Comparison of ENCODE assay signal across 9 mouse cellular contexts in the genomic region with DNA sequence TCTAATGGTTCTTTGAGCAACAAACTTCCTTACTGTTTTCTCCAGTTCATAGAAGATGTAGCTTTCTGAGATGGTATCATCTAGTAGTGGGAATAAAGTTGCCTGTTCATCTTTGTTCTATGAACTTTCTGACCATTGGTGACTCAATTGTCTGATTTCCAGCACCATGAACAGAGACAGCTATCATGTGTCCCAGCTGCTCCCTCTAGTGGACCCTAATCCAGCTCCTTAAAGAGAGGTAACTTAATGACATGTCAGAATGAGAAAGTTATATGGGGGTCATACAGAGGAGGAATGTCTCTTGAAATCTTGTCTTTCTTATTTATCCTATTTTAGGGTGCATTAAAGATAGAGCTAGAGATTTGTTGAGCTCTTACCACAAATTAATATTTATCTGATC.
DNase-seq lines count a peak whose midpoint lies in the region; ATAC-seq and TF ChIP-seq lines count a peak whose summit lies in the region.
"Had no signal": no experiment of that assay in that cellular context is flagged by ENCODE, and none has a peak within 500 bp of the region (broad histone marks: within the 10 kb centered on the region; RNA-seq: fewer than 3 reads in every experiment).

No protein-coding gene starts in this region.

- no peak for DNase-seq in forebrain, embryonic 11.5 days (ENCODE audit: low spot score)
- DNase-seq in lung, postnatal 0 days (ENCODE audit: low spot score) = no peak
- DNase-seq in lung, adult 18-20 months = no peak
- DNase-seq in adrenal gland, postnatal 25 days = peak; percentile 16
- DNase-seq in layer of hippocampus, adult 9-10 months (ENCODE audit: low spot score) = peak; percentile 3
- DNase-seq in thymus, adult 18-20 months = no peak

- 0 out of 2 replicates have a peak, but pooled peaks have one; percentile 30 for ATAC-seq in forebrain, embryonic 11.5 days (replicated peaks; ENCODE audit: low FRiP score)
- ATAC-seq in forebrain, embryonic 15.5 days (replicated peaks) = no peak
- ATAC-seq in lung, postnatal 0 days = no peak
- ATAC-seq in inflammation-experienced regulatory T-cells, adult 6 months = no peak

- no peak overlapping the region for H3K4me2 ChIP-seq in forebrain, embryonic 11.5 days (ENCODE audit: low read depth, low read length, severe bottlenecking)
- no peak overlapping the region for H3K4me2 ChIP-seq in forebrain, embryonic 15.5 days (replicated peaks)
- H3K4me2 ChIP-seq in lung, postnatal 0 days (replicated peaks; ENCODE audit: low read depth, low read length) = no peak overlapping the region

- TF ChIP-seq EP300 in lung, postnatal 0 days (IDR thresholded peaks at IDR 0.05) = no peak

- no peak overlapping the region for H3K27ac ChIP-seq in forebrain, embryonic 11.5 days (ENCODE audit: low read depth, low read length)
- H3K27ac ChIP-seq in forebrain, embryonic 15.5 days (replicated peaks) = no peak overlapping the region
- H3K27ac ChIP-seq in lung, postnatal 0 days (ENCODE audit: low read length) = no peak overlapping the region

- no peak overlapping the region for H3K4me3 ChIP-seq in forebrain, embryonic 11.5 days (ENCODE audit: low read depth, low read length)
- H3K4me3 ChIP-seq in forebrain, embryonic 15.5 days = no peak overlapping the region
- H3K4me3 ChIP-seq in lung, postnatal 0 days (ENCODE audit: low read depth, low read length) = no peak overlapping the region
- H3K4me3 ChIP-seq: erythroblast, embryonic 14.5 days had no signal

- TF ChIP-seq CTCF in lung, postnatal 0 days (IDR thresholded peaks at IDR 0.05) = peak; percentile 35

- no peaks in the 10 kb centered on the region for H3K9me3 ChIP-seq in forebrain, embryonic 11.5 days (ENCODE audit: control insufficient read depth, low read length)
- H3K9me3 ChIP-seq in forebrain, embryonic 15.5 days = no peaks in the 10 kb centered on the region
- no peaks in the 10 kb centered on the region for H3K9me3 ChIP-seq in lung, postnatal 0 days (ENCODE audit: low read length)

- no peaks in the 10 kb centered on the region for H3K36me3 ChIP-seq in forebrain, embryonic 11.5 days (ENCODE audit: control insufficient read depth, insufficient read depth, low read length)
- no peaks in the 10 kb centered on the region for H3K36me3 ChIP-seq in forebrain, embryonic 15.5 days
- no peaks in the 10 kb centered on the region for H3K36me3 ChIP-seq in lung, postnatal 0 days (ENCODE audit: insufficient read depth, low read length)

- no peaks in the 10 kb centered on the region for H3K4me1 ChIP-seq in forebrain, embryonic 11.5 days (replicated peaks; ENCODE audit: control insufficient read depth, insufficient read depth, low read length)
- H3K4me1 ChIP-seq in forebrain, embryonic 15.5 days = no peaks in the 10 kb centered on the region
- no peaks in the 10 kb centered on the region for H3K4me1 ChIP-seq in lung, postnatal 0 days (ENCODE audit: insufficient read depth, low read depth, low read length)

- H3K9ac ChIP-seq in forebrain, embryonic 11.5 days (ENCODE audit: low read length) = no peak overlapping the region
- no peak overlapping the region for H3K9ac ChIP-seq in forebrain, embryonic 15.5 days (replicated peaks)
- no peak overlapping the region for H3K9ac ChIP-seq in lung, postnatal 0 days (replicated peaks; ENCODE audit: low read depth)

- H3K27me3 ChIP-seq in forebrain, embryonic 11.5 days (ENCODE audit: control insufficient read depth, insufficient read depth, low read length) = no peaks in the 10 kb centered on the region
- H3K27me3 ChIP-seq in forebrain, embryonic 15.5 days = no peaks in the 10 kb centered on the region
- H3K27me3 ChIP-seq in lung, postnatal 0 days (replicated peaks; ENCODE audit: insufficient read depth, low read length) = no peaks in the 10 kb centered on the region

Comparison
In these comparisons a context has a peak if more than half of its experiments do, and no peak if none do; other contexts are left out.
1. DNase-seq: peak in adrenal gland, postnatal 25 days (single experiment) and layer of hippocampus, adult 9-10 months (single experiment); none in forebrain, embryonic 11.5 days (single experiment), lung, postnatal 0 days (single experiment), lung, adult 18-20 months (0 of 2) and thymus, adult 18-20 months (0 of 2).